Mouse (Mus musculus) CH12.LX (cell line): Measurements from ENCODE around the gene Vstm2b. TPM values are rescaled to one million over a fixed set of nuclear protein-coding genes. Genes with fewer than 3 reads are reported as not detected.

Experiments used
- DNase-seq: peaks from one replicate; pipeline ENCODE4 v3.0.0-alpha.2; 2013; ENCODE audit errors: extremely low read depth
- H3K27ac ChIP-seq: 2 replicates; pipeline ENCODE4 v1.5.1; 2012; ENCODE audit warnings: low read depth, mild to moderate bottlenecking, control low read depth, moderate library complexity; ENCODE audit not compliant: insufficient read depth
- H3K27me3 ChIP-seq: replicated peaks from 2 replicates; pipeline ENCODE3; 2012; ENCODE audit warnings: inconsistent platforms
- H3K36me3 ChIP-seq, 2 experiments: replicated peaks in 1 of 2; 2 replicates each; pipeline versions ENCODE3 to v1.6.1; 2012; ENCODE audit warnings: inconsistent platforms in 1 of 2, low read length in 1 of 2, mild to moderate bottlenecking in 1 of 2, mixed read lengths in 1 of 2, moderate library complexity in 1 of 2; ENCODE audit not compliant: control insufficient read depth in 1 of 2, insufficient read depth in 1 of 2
- H3K4me1 ChIP-seq, 2 experiments: 2 replicates each; pipeline ENCODE4 v1.6.1; 2012; ENCODE audit warnings: inconsistent platforms in 1 of 2, moderate library complexity in 1 of 2; ENCODE audit not compliant: insufficient read depth in 2 of 2, control insufficient read depth in 1 of 2
- H3K4me2 ChIP-seq: 2 replicates; pipeline ENCODE4 v1.6.1; 2012; ENCODE audit warnings: low read depth, mild to moderate bottlenecking, control low read depth; ENCODE audit not compliant: poor library complexity, insufficient read depth, severe bottlenecking
- H3K4me3 ChIP-seq, 3 experiments: fragments of 150-350 bp in 1 of 3; sonication (generic) in 1 of 3; replicated peaks in 1 of 3; 2 replicates each; pipeline versions ENCODE3 to v1.5.1; 2011 to 2012; ENCODE audit warnings: low read depth in 2 of 3, low read length in 2 of 3, mild to moderate bottlenecking in 2 of 3, moderate library complexity in 2 of 3, control low read depth in 1 of 3, improper control_type of control experiment in 1 of 3, inconsistent platforms in 1 of 3, mixed read lengths in 1 of 3; ENCODE audit not compliant: poor library complexity in 1 of 3
- H3K79me2 ChIP-seq: replicated peaks from 2 replicates; pipeline ENCODE4 v1.6.1; 2012; ENCODE audit warnings: mild to moderate bottlenecking, moderate library complexity; ENCODE audit not compliant: control insufficient read depth, poor library complexity, insufficient read depth, severe bottlenecking; ENCODE audit errors: extremely low read depth
- H3K9ac ChIP-seq: 2 replicates; pipeline ENCODE4 v1.6.1; 2012; ENCODE audit warnings: low read depth, mild to moderate bottlenecking, control low read depth, moderate library complexity; ENCODE audit not compliant: insufficient read depth
- H3K9me3 ChIP-seq: replicated peaks from 2 replicates; pipeline ENCODE3; 2012; ENCODE audit warnings: low read length, inconsistent platforms, mixed read lengths
- CHD1 ChIP-seq: IDR thresholded peaks from 2 replicates; pipeline ENCODE4 v1.6.1; 2012; ENCODE audit warnings: low read depth, low read length, improper control_type of control experiment, inconsistent platforms
- CTCF ChIP-seq, 2 experiments: IDR thresholded peaks in 1 of 2; conservative IDR thresholded peaks in 1 of 2; 2 replicates each; pipeline ENCODE4 v1.5.1; 2011 to 2012; ENCODE audit warnings: low read depth in 2 of 2, low read length in 2 of 2, improper control_type of control experiment in 1 of 2, inconsistent platforms in 1 of 2, mild to moderate bottlenecking in 1 of 2, moderate library complexity in 1 of 2
- ELF1 ChIP-seq: IDR thresholded peaks from 2 replicates; pipeline ENCODE4 v1.6.1; 2014; ENCODE audit warnings: low read depth, mild to moderate bottlenecking, inconsistent platforms, low read length, improper control_type of control experiment
- ETS1 ChIP-seq: conservative IDR thresholded peaks from 2 replicates; pipeline ENCODE4 v1.6.1; 2012; ENCODE audit warnings: low read depth, mild to moderate bottlenecking, inconsistent platforms, low read length, improper control_type of control experiment, moderate library complexity
- GABPA ChIP-seq: IDR thresholded peaks from 2 replicates; pipeline ENCODE4 v1.6.1; 2012; ENCODE audit warnings: low read depth, low read length, improper control_type of control experiment, inconsistent platforms; ENCODE audit not compliant: insufficient replicate concordance
- IRF4 ChIP-seq: IDR thresholded peaks from 2 replicates; pipeline ENCODE4 v1.6.1; 2014; ENCODE audit warnings: low read depth, mild to moderate bottlenecking, inconsistent platforms, low read length, improper control_type of control experiment
- JUN ChIP-seq: IDR thresholded peaks from 2 replicates; pipeline ENCODE4 v1.6.1; 2011; ENCODE audit warnings: low read depth, mild to moderate bottlenecking, low read length, improper control_type of control experiment, moderate library complexity; ENCODE audit not compliant: insufficient read depth
- JUND ChIP-seq: conservative IDR thresholded peaks from 2 replicates; pipeline ENCODE4 v1.6.1; 2011; ENCODE audit warnings: low read depth, low read length, improper control_type of control experiment
- MAFK ChIP-seq: IDR thresholded peaks from 2 replicates; pipeline ENCODE4 v1.6.1; 2011; ENCODE audit warnings: low read length, improper control_type of control experiment; ENCODE audit not compliant: insufficient replicate concordance
- MAX ChIP-seq: IDR thresholded peaks from 2 replicates; pipeline ENCODE4 v1.6.1; 2011; ENCODE audit warnings: low read length, improper control_type of control experiment
- NELFE ChIP-seq: IDR thresholded peaks from 2 replicates; pipeline ENCODE4 v1.6.1; 2011; ENCODE audit warnings: low read depth, low read length, improper control_type of control experiment
- PAX5 ChIP-seq: IDR thresholded peaks from 2 replicates; pipeline ENCODE4 v1.6.1; 2012; ENCODE audit warnings: low read length, inconsistent platforms, mixed read lengths
- POLR2A ChIP-seq: IDR thresholded peaks from 2 replicates; pipeline ENCODE4 v1.6.1; 2011; ENCODE audit warnings: low read depth, mild to moderate bottlenecking, improper control_type of control experiment, low read length
- POLR2AphosphoS2 ChIP-seq: IDR thresholded peaks from 2 replicates; pipeline ENCODE4 v1.6.1; 2011; ENCODE audit warnings: low read depth, low read length, improper control_type of control experiment
- RAD21 ChIP-seq: IDR thresholded peaks from 2 replicates; pipeline ENCODE4 v1.6.1; 2011; ENCODE audit warnings: low read depth, mild to moderate bottlenecking, low read length, improper control_type of control experiment, moderate library complexity
- RCOR1 ChIP-seq: conservative IDR thresholded peaks from 2 replicates; pipeline ENCODE4 v1.6.1; 2012; ENCODE audit warnings: low read depth, mild to moderate bottlenecking, inconsistent platforms, low read length, improper control_type of control experiment
- TBP ChIP-seq: conservative IDR thresholded peaks from 2 replicates; pipeline ENCODE4 v1.6.1; 2011; ENCODE audit warnings: low read depth, low read length, improper control_type of control experiment
- TCF12 ChIP-seq: IDR thresholded peaks from 2 replicates; pipeline ENCODE4 v1.6.1; 2014; ENCODE audit warnings: low read depth, mild to moderate bottlenecking, inconsistent platforms, low read length, improper control_type of control experiment
- UBTF ChIP-seq: IDR thresholded peaks from 2 replicates; pipeline ENCODE4 v1.6.1; 2012; ENCODE audit warnings: low read depth, mild to moderate bottlenecking, inconsistent platforms, low read length, improper control_type of control experiment, moderate library complexity
- USF1 ChIP-seq: IDR thresholded peaks from 2 replicates; pipeline ENCODE4 v1.6.1; 2014; ENCODE audit warnings: low read depth, mild to moderate bottlenecking, inconsistent platforms, low read length, improper control_type of control experiment
- ZC3H11A ChIP-seq: IDR thresholded peaks from 2 replicates; pipeline ENCODE4 v1.6.1; 2012; ENCODE audit warnings: low read depth, mild to moderate bottlenecking, inconsistent platforms, low read length, improper control_type of control experiment
- ZKSCAN1 ChIP-seq: IDR thresholded peaks from 2 replicates; pipeline ENCODE4 v1.6.1; 2012; ENCODE audit warnings: low read depth, inconsistent platforms, low read length, improper control_type of control experiment, borderline replicate concordance
- ZMIZ1 ChIP-seq: IDR thresholded peaks from 2 replicates; pipeline ENCODE4 v1.6.1; 2012; ENCODE audit warnings: low read depth, mild to moderate bottlenecking, inconsistent platforms, low read length, improper control_type of control experiment
- ZNF384 ChIP-seq: IDR thresholded peaks from 2 replicates; pipeline ENCODE4 v1.6.1; 2012; ENCODE audit warnings: low read depth, low read length, improper control_type of control experiment, inconsistent platforms
- dilution Hi-C: fragments of 300-500 bp; cut with MboI; formaldehyde crosslinking; loops from 2 replicates; pipeline ENCODE4 v1.14.3; 2020; ENCODE audit warnings: low sequenced_read_pairs; ENCODE audit not compliant: extremely low pct_unique_long_range_greater_than_20kb, extremely low pct_ligation_motif_present
- in situ Hi-C: fragments of 300-500 bp; cut with MboI; formaldehyde crosslinking; loops from 3 replicates; pipeline ENCODE4 v1.14.3; 2019; ENCODE audit warnings: low sequenced_read_pairs, low pct_ligation_motif_present, low pct_unique_long_range_greater_than_20kb, mixed read lengths
- polyA plus RNA-seq: library from polyadenylated mRNA; unstranded; fragments of >175 nt; gene quantifications from 2 replicates; pipeline ENCODE4 v1.2.1, GENCODE M21; 2012; ENCODE audit warnings: low read depth; ENCODE audit not compliant: insufficient read length
- total RNA-seq, 2 experiments: library from RNA; depleted of rRNA; stranded (reverse); fragments of 300-350 nt in 1 of 2; fragments of >200 nt in 1 of 2; gene quantifications; 2 replicates each; pipeline ENCODE4 v1.2.3; 2012 to 2014

The Vstm2b gene
- total and polyA plus RNA-seq, 3 experiments: not detected

GRCm38 (mm10) chr7:40916761-40917160 is 18.6 kb downstream of the Vstm2b start:
- peaks cover 0 to 13% of the 10 kb centered on the region in 2 experiments; a peak in 1 of 4 replicates for H3K4me1 ChIP-seq
- H3K4me3 ChIP-seq: no peak overlapping the region
- no peak for DNase-seq
- in situ Hi-C loops: no loop called here
- H3K9me3 ChIP-seq: no peaks in the 10 kb centered on the region
- no peaks in the 10 kb centered on the region for H3K27me3 ChIP-seq
- no peak overlapping the region for H3K4me2 ChIP-seq
- dilution Hi-C loops: no loop called here
- TF ChIP-seq ZKSCAN1 (no peak), ZC3H11A (no peak), NELFE (no peak), ELF1 (no peak), TBP (no peak), ZNF384 (no peak), ETS1 (no peak), RAD21 (no peak), PAX5 (no peak), UBTF (no peak), JUN (no peak), CTCF (conservative IDR thresholded peaks at IDR 0.05 in 1 of 2, IDR thresholded peaks at IDR 0.05 in 1 of 2; ENCODE audit: low read depth in 2 of 2, low read length in 2 of 2) (no peak), IRF4 (no peak), MAX (no peak), GABPA (no peak), JUND (no peak), ZMIZ1 (no peak)
- H3K36me3 ChIP-seq: no peaks in the 10 kb centered on the region
- H3K9ac ChIP-seq: no peak overlapping the region
- no peak overlapping the region; the same call in 1 of the 2 replicates for H3K27ac ChIP-seq
- no peaks in the 10 kb centered on the region for H3K79me2 ChIP-seq

GRCm38 (mm10) chr7:40920118-40920517 is 22.0 kb downstream of the Vstm2b start:
- dilution Hi-C loops: no loop called here
- in situ Hi-C loops: no loop called here
- H3K9me3 ChIP-seq: no peaks in the 10 kb centered on the region

More at GRCm38 (mm10) chr7:40920118-40920517, 22.0 kb downstream of the Vstm2b start:
- Histone ChIP-seq H3K4me2 (no peak overlapping the region), H3K27me3 (no peaks in the 10 kb centered on the region), H3K4me1 (peaks cover 0 to 13% of the 10 kb centered on the region in 2 experiments; a peak in 1 of 4 replicates), H3K36me3 (no peaks in the 10 kb centered on the region), H3K79me2 (no peaks in the 10 kb centered on the region), H3K4me3 (no peak overlapping the region), H3K27ac (no peak overlapping the region)
- no peak for DNase-seq
- no peak for TF ChIP-seq RAD21
- no peak for TF ChIP-seq POLR2AphosphoS2
- TF ChIP-seq RCOR1: no peak
- no peak for TF ChIP-seq JUND
- no peak for TF ChIP-seq NELFE
- no peak for TF ChIP-seq MAFK
- TF ChIP-seq UBTF: no peak
- no peak for TF ChIP-seq USF1
- TF ChIP-seq TCF12: no peak
- TF ChIP-seq CHD1: no peak
- TF ChIP-seq ELF1: no peak
- TF ChIP-seq POLR2A: no peak
- TF ChIP-seq ZNF384: no peak
- no peak for TF ChIP-seq ZMIZ1
- TF ChIP-seq, all 38 proteins: peak for 0
- no peak overlapping the region for H3K9ac ChIP-seq
